Mouse (Mus musculus): ENCODE results near the gene Tenm4. TPM values are rescaled to one million over a fixed set of nuclear protein-coding genes. Genes with fewer than 3 reads are reported as not detected.

Gene Tenm4
- total and polyA plus RNA-seq, 2 experiments, result 0.09 to 0.11 TPM

- Histone ChIP-seq H3K36me3 (ENCODE audit: control insufficient read depth, insufficient read depth, low read length) (no peaks in the 10 kb centered on the region), H3K4me1 (ENCODE audit: control insufficient read depth, insufficient read depth, low read length) (no peaks in the 10 kb centered on the region), H3K79me2 (ENCODE audit: control insufficient read depth, insufficient read depth, low read length) (no peaks in the 10 kb centered on the region), H3K4me3 (ENCODE audit: insufficient read depth, low read depth, low read length) (no peak overlapping the region), H3K27ac (replicated peaks; ENCODE audit: insufficient read depth, low read depth, low read length) (no peak overlapping the region), H3K27me3 (ENCODE audit: control insufficient read depth, insufficient read depth, low read length) (no peaks in the 10 kb centered on the region), H3K9ac (ENCODE audit: low read depth, low read length) (no peak overlapping the region)
- no peak for DNase-seq (ENCODE audit: extremely low read depth, low read depth, low spot score)
- TF ChIP-seq POLR2A (IDR thresholded peaks at IDR 0.05; ENCODE audit: extremely low read depth, insufficient read depth, low read length) (no peak), CTCF (IDR thresholded peaks at IDR 0.05; ENCODE audit: low read depth, low read length) (no peak)
- 90% methylated on average over 4 of the region's 4 CpGs for WGBS
Measured at GRCm38 (mm10) chr7:96566260-96566659, 395.2 kb downstream of the Tenm4 start.

GRCm38 (mm10) chr7:96568034-96568433, 397.0 kb downstream of the Tenm4 start:
- H3K27me3 ChIP-seq (ENCODE audit: control insufficient read depth, insufficient read depth, low read length), result no peaks in the 10 kb centered on the region
- WGBS, result 88% methylated on average over 3 of the region's 3 CpGs
- H3K27ac ChIP-seq (replicated peaks; ENCODE audit: insufficient read depth, low read depth, low read length), result no peak overlapping the region
- H3K9ac ChIP-seq (ENCODE audit: low read depth, low read length), result no peak overlapping the region
- H3K4me1 ChIP-seq (ENCODE audit: control insufficient read depth, insufficient read depth, low read length), result no peaks in the 10 kb centered on the region
- H3K36me3 ChIP-seq (ENCODE audit: control insufficient read depth, insufficient read depth, low read length), result no peaks in the 10 kb centered on the region
- DNase-seq (ENCODE audit: extremely low read depth, low read depth, low spot score), result no peak
- no peaks in the 10 kb centered on the region for H3K79me2 ChIP-seq (ENCODE audit: control insufficient read depth, insufficient read depth, low read length)
- H3K4me3 ChIP-seq (ENCODE audit: insufficient read depth, low read depth, low read length), result no peak overlapping the region
- no peak for TF ChIP-seq CTCF (IDR thresholded peaks at IDR 0.05; ENCODE audit: low read depth, low read length)
- TF ChIP-seq POLR2A (IDR thresholded peaks at IDR 0.05; ENCODE audit: extremely low read depth, insufficient read depth, low read length), result no peak

- Histone ChIP-seq H3K36me3 (ENCODE audit: control insufficient read depth, insufficient read depth, low read length) (no peaks in the 10 kb centered on the region), H3K4me3 (ENCODE audit: insufficient read depth, low read depth, low read length) (no peak overlapping the region), H3K27ac (replicated peaks; ENCODE audit: insufficient read depth, low read depth, low read length) (no peak overlapping the region), H3K27me3 (ENCODE audit: control insufficient read depth, insufficient read depth, low read length) (no peaks in the 10 kb centered on the region), H3K9ac (ENCODE audit: low read depth, low read length) (no peak overlapping the region), H3K4me1 (ENCODE audit: control insufficient read depth, insufficient read depth, low read length) (no peaks in the 10 kb centered on the region), H3K79me2 (ENCODE audit: control insufficient read depth, insufficient read depth, low read length) (no peaks in the 10 kb centered on the region)
- DNase-seq (ENCODE audit: extremely low read depth, low read depth, low spot score), result no peak
- TF ChIP-seq CTCF (IDR thresholded peaks at IDR 0.05; ENCODE audit: low read depth, low read length), result no peak
- TF ChIP-seq POLR2A (IDR thresholded peaks at IDR 0.05; ENCODE audit: extremely low read depth, insufficient read depth, low read length), result no peak
Measured at GRCm38 (mm10) chr7:96570965-96571364, 399.9 kb downstream of the Tenm4 start.

GRCm38 (mm10) chr7:96572995-96573394, 401.9 kb downstream of the Tenm4 start:
- WGBS, result 92% methylated on average over 7 of the region's 7 CpGs
- H3K4me3 ChIP-seq (ENCODE audit: insufficient read depth, low read depth, low read length), result no peak overlapping the region
- no peak for DNase-seq (ENCODE audit: extremely low read depth, low read depth, low spot score)
- H3K79me2 ChIP-seq (ENCODE audit: control insufficient read depth, insufficient read depth, low read length), result no peaks in the 10 kb centered on the region
- H3K4me1 ChIP-seq (ENCODE audit: control insufficient read depth, insufficient read depth, low read length), result no peaks in the 10 kb centered on the region
- no peaks in the 10 kb centered on the region for H3K27me3 ChIP-seq (ENCODE audit: control insufficient read depth, insufficient read depth, low read length)
- H3K36me3 ChIP-seq (ENCODE audit: control insufficient read depth, insufficient read depth, low read length), result no peaks in the 10 kb centered on the region
- no peak overlapping the region for H3K27ac ChIP-seq (replicated peaks; ENCODE audit: insufficient read depth, low read depth, low read length)
- TF ChIP-seq CTCF (IDR thresholded peaks at IDR 0.05; ENCODE audit: low read depth, low read length) (no peak), POLR2A (IDR thresholded peaks at IDR 0.05; ENCODE audit: extremely low read depth, insufficient read depth, low read length) (no peak)
- H3K9ac ChIP-seq (ENCODE audit: low read depth, low read length), result no peak overlapping the region

- no peak overlapping the region for H3K9ac ChIP-seq (ENCODE audit: low read depth, low read length)
- 60% methylated on average over 7 of the region's 7 CpGs for WGBS
- no peak overlapping the region for H3K27ac ChIP-seq (replicated peaks; ENCODE audit: insufficient read depth, low read depth, low read length)
- H3K4me1 ChIP-seq (ENCODE audit: control insufficient read depth, insufficient read depth, low read length), result no peaks in the 10 kb centered on the region
- DNase-seq (ENCODE audit: extremely low read depth, low read depth, low spot score), result no peak
- no peaks in the 10 kb centered on the region for H3K36me3 ChIP-seq (ENCODE audit: control insufficient read depth, insufficient read depth, low read length)
- H3K79me2 ChIP-seq (ENCODE audit: control insufficient read depth, insufficient read depth, low read length), result no peaks in the 10 kb centered on the region
- no peak overlapping the region for H3K4me3 ChIP-seq (ENCODE audit: insufficient read depth, low read depth, low read length)
- no peak for TF ChIP-seq CTCF (IDR thresholded peaks at IDR 0.05; ENCODE audit: low read depth, low read length)
- no peak for TF ChIP-seq POLR2A (IDR thresholded peaks at IDR 0.05; ENCODE audit: extremely low read depth, insufficient read depth, low read length)
- H3K27me3 ChIP-seq (ENCODE audit: control insufficient read depth, insufficient read depth, low read length), result no peaks in the 10 kb centered on the region
Measured at GRCm38 (mm10) chr7:96575202-96575650, 404.2 kb downstream of the Tenm4 start.

- H3K4me3 ChIP-seq (ENCODE audit: insufficient read depth, low read depth, low read length), result no peak overlapping the region
- no peaks in the 10 kb centered on the region for H3K4me1 ChIP-seq (ENCODE audit: control insufficient read depth, insufficient read depth, low read length)
- WGBS, result 85% methylated on average over 6 of the region's 6 CpGs
- H3K27ac ChIP-seq (replicated peaks; ENCODE audit: insufficient read depth, low read depth, low read length), result no peak overlapping the region
- no peaks in the 10 kb centered on the region for H3K36me3 ChIP-seq (ENCODE audit: control insufficient read depth, insufficient read depth, low read length)
- no peaks in the 10 kb centered on the region for H3K79me2 ChIP-seq (ENCODE audit: control insufficient read depth, insufficient read depth, low read length)
- H3K27me3 ChIP-seq (ENCODE audit: control insufficient read depth, insufficient read depth, low read length), result no peaks in the 10 kb centered on the region
- DNase-seq (ENCODE audit: extremely low read depth, low read depth, low spot score), result no peak
- no peak for TF ChIP-seq CTCF (IDR thresholded peaks at IDR 0.05; ENCODE audit: low read depth, low read length)
- TF ChIP-seq POLR2A (IDR thresholded peaks at IDR 0.05; ENCODE audit: extremely low read depth, insufficient read depth, low read length), result no peak
- no peak overlapping the region for H3K9ac ChIP-seq (ENCODE audit: low read depth, low read length)
Measured at GRCm38 (mm10) chr7:96582752-96583151, 411.7 kb downstream of the Tenm4 start.

All from liver, adult 2 months (tissue).